Mouse (Mus musculus): Measurements from ENCODE around the gene March4.

March4 gene

GRCm38 (mm10) chr1:72449752-72450151 is 87.0 kb downstream of the March4 start:
- CTCF ChIA-PET = no interaction called here

- CTCF ChIA-PET = no interaction called here
Measured at GRCm38 (mm10) chr1:72442747-72443146, 94.0 kb downstream of the March4 start.

GRCm38 (mm10) chr1:72439146-72439545 is 97.6 kb downstream of the March4 start:
- CTCF ChIA-PET = no interaction called here

- CTCF ChIA-PET = no interaction called here
Measured at GRCm38 (mm10) chr1:72436967-72437366, 99.8 kb downstream of the March4 start.

- CTCF ChIA-PET = no interaction called here
Measured at GRCm38 (mm10) chr1:72434510-72434909, 102.2 kb downstream of the March4 start.

GRCm38 (mm10) chr1:72432579-72432978 is 104.2 kb downstream of the March4 start:
- CTCF ChIA-PET = no interaction called here

- CTCF ChIA-PET = no interaction called here
Measured at GRCm38 (mm10) chr1:72429107-72429807, 107.5 kb downstream of the March4 start.

GRCm38 (mm10) chr1:72428526-72428925 is 108.2 kb downstream of the March4 start:
- CTCF ChIA-PET = no interaction called here

- CTCF ChIA-PET = no interaction called here
Measured at GRCm38 (mm10) chr1:72426456-72426855, 110.3 kb downstream of the March4 start.

- CTCF ChIA-PET = interaction anchor here (0.6 kb wide), 1 partner anchor 1602 kb away, joined by 3 read pairs; no protein-coding TSS in a partner anchor
Measured at GRCm38 (mm10) chr1:72422121-72422520, 114.6 kb downstream of the March4 start.

GRCm38 (mm10) chr1:72420220-72420619 is 116.5 kb downstream of the March4 start:
- CTCF ChIA-PET = no interaction called here

GRCm38 (mm10) chr1:72418744-72419655 is 117.7 kb downstream of the March4 start:
- CTCF ChIA-PET = no interaction called here

- CTCF ChIA-PET = no interaction called here
Measured at GRCm38 (mm10) chr1:72414561-72415253, 122.0 kb downstream of the March4 start.

GRCm38 (mm10) chr1:72414133-72414532 is 122.6 kb downstream of the March4 start:
- CTCF ChIA-PET = no interaction called here

GRCm38 (mm10) chr1:72413205-72413604 is 123.5 kb downstream of the March4 start:
- CTCF ChIA-PET = no interaction called here

- CTCF ChIA-PET = no interaction called here
Measured at GRCm38 (mm10) chr1:72411108-72411507, 125.6 kb downstream of the March4 start.

GRCm38 (mm10) chr1:72409936-72410335 is 126.8 kb downstream of the March4 start:
- CTCF ChIA-PET = no interaction called here

- CTCF ChIA-PET = no interaction called here
Measured at GRCm38 (mm10) chr1:72406505-72407079, 130.1 kb downstream of the March4 start.

- CTCF ChIA-PET = no interaction called here
Measured at GRCm38 (mm10) chr1:72401331-72402069, 135.2 kb downstream of the March4 start.

GRCm38 (mm10) chr1:72400616-72401015 is 136.1 kb downstream of the March4 start:
- CTCF ChIA-PET = no interaction called here

- CTCF ChIA-PET = no interaction called here
Measured at GRCm38 (mm10) chr1:72399720-72400401, 136.9 kb downstream of the March4 start.
